Mouse (Mus musculus) liver, embryonic 12.5 days (tissue): ENCODE results near the gene Gm21969. TPM values are rescaled to one million over a fixed set of nuclear protein-coding genes. Genes with fewer than 3 reads are reported as not detected.

Source experiments
- ATAC-seq: fragments of 200-750 bp; cut with Nextera tagmentation; 2 replicates; pipeline ENCODE4 v1.8.0; 2017; ENCODE audit warnings: moderate number of reproducible peaks, mild to moderate bottlenecking, moderate library complexity
- H3K27ac ChIP-seq: fragments of 300-500 bp; sonication (generic); 2 replicates; pipeline ENCODE4 v1.5.1; 2016; ENCODE audit warnings: mild to moderate bottlenecking
- H3K27me3 ChIP-seq: fragments of 300-500 bp; sonication (generic); replicated peaks from 2 replicates; pipeline ENCODE4 v1.6.1; 2016; ENCODE audit warnings: mild to moderate bottlenecking, moderate library complexity
- H3K36me3 ChIP-seq: fragments of 300-500 bp; sonication (generic); 2 replicates; pipeline ENCODE4 v1.6.1; 2016; ENCODE audit warnings: mild to moderate bottlenecking, moderate library complexity
- H3K4me1 ChIP-seq: fragments of 300-500 bp; sonication (generic); 2 replicates; pipeline ENCODE4 v1.6.1; 2016
- H3K4me2 ChIP-seq: fragments of 300-500 bp; sonication (generic); 2 replicates; pipeline ENCODE4 v1.6.1; 2016; ENCODE audit warnings: mild to moderate bottlenecking, moderate library complexity
- H3K4me3 ChIP-seq: fragments of 300-500 bp; sonication (generic); 2 replicates; pipeline ENCODE4 v1.5.1; 2016; ENCODE audit warnings: mild to moderate bottlenecking, moderate library complexity
- H3K9ac ChIP-seq: fragments of 300-500 bp; sonication (generic); 2 replicates; pipeline ENCODE4 v1.6.1; 2016; ENCODE audit warnings: mild to moderate bottlenecking, moderate library complexity
- H3K9me3 ChIP-seq: fragments of 300-500 bp; sonication (generic); replicated peaks from 2 replicates; pipeline ENCODE4 v1.6.1; 2016; ENCODE audit warnings: mild to moderate bottlenecking, moderate library complexity
- WGBS: fragments of 180-500 bp; shearing (Covaris S2); methylation state at CpG from one replicate; pipeline ENCODE4 v1.1.7; 2016; ENCODE audit not compliant: insufficient replicate concordance; 5-methylcytosine and 5-hydroxymethylcytosine counted together
- polyA plus RNA-seq: library from polyadenylated mRNA; unstranded; fragments of >200 nt; fragmentation: Nextera tagmentation; extraction: Ambion mirVana; gene quantifications from 2 replicates; pipeline ENCODE4 v1.2.1, GENCODE M21; 2016

The Gm21969 gene
- polyA plus RNA-seq: not detected in 2 replicates

DNA sequence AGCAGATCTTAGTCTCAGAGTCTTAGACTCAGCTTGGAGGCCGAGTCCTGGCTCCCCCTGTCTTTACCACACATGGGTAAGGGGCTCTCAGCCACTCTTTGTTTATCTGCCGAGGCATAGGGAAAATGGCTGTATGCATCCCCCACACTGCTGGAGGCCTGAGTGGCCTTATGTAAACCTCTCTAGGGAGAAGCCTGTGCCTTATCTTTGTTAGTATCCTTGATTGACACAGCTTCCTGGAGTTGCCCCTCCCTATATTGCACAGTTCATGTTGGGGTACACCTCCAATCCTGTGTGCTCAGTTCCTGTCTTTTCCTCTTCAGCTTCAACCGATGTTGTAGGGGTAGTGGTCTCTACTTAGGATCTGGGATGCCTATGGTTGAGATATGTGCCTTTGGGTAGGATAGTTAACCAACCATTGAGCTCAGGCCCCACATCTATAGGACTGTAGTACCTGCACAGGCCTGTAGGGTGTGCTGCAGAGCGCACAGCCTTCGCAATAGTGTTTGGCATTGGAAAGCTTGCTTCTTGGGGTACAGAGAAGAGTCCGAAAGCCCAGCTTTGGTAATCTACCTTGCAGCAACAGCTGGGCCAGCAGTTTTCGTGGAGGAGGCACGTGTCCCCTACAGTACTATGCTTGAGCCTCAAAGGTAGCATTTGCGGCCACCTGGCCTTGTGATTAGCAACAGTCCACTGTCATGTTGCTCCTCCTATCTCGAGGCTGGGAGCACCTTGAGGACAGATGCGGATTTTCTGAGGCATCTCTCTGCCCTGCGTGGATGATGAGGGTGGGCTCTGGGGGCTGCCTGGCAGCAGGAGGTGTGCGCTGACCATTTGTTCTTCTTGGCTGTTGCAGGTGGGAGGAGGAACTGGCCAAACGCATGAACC is at the start of gene Gm21969:
Gm21969 (plus strand) TSS at position 830 of the 888 bp plus-strand sequence.
- no peak within 1 kb of the TSS for H3K9ac ChIP-seq
- peak within 1 kb of the TSS; percentile 71 for H3K27ac ChIP-seq
- H3K27me3 ChIP-seq: peaks cover 25% of the 10 kb centered on the region
- peaks cover 57% of the 10 kb centered on the region for H3K4me1 ChIP-seq
- H3K4me2 ChIP-seq: no peak within 1 kb of the TSS
- H3K36me3 ChIP-seq: peaks cover 18% of the 10 kb centered on the region
- no peaks in the 10 kb centered on the region for H3K9me3 ChIP-seq
- no peak for ATAC-seq
- 38% methylated on average over 14 of the region's 14 CpGs for WGBS
- H3K4me3 ChIP-seq: no peak within 1 kb of the TSS

DNA sequence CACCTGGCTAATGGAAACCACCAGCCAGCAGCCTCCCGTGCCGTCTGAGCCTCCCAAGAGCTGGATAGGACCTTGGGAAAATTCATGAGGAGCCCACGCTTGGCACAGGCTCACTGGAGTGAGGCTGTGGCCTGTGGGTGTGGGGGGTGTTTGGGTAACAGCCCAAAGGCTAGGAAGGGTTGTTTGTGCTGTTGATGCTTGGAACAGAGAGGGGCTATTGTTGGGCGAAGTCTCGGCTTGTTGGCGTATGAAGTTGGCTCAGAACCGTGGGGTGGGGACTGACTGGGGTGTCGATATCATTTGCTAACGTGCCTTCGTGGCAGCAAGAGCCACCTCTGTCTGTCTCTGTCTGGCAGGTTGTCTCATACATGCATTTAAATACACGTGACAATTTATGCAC is 47.8 kb upstream of the Gm21969 start:
- H3K27me3 ChIP-seq: no peaks in the 10 kb centered on the region; the same call in 1 of the 2 replicates
- H3K27ac ChIP-seq: no peak overlapping the region
- H3K4me2 ChIP-seq: no peak overlapping the region
- no peaks in the 10 kb centered on the region for H3K9me3 ChIP-seq
- H3K36me3 ChIP-seq: no peaks in the 10 kb centered on the region
- H3K9ac ChIP-seq: no peak overlapping the region
- H3K4me1 ChIP-seq: no peaks in the 10 kb centered on the region
- H3K4me3 ChIP-seq: no peak overlapping the region
- ATAC-seq: no peak
- WGBS: 76% methylated on average over 11 of the region's 11 CpGs

DNA sequence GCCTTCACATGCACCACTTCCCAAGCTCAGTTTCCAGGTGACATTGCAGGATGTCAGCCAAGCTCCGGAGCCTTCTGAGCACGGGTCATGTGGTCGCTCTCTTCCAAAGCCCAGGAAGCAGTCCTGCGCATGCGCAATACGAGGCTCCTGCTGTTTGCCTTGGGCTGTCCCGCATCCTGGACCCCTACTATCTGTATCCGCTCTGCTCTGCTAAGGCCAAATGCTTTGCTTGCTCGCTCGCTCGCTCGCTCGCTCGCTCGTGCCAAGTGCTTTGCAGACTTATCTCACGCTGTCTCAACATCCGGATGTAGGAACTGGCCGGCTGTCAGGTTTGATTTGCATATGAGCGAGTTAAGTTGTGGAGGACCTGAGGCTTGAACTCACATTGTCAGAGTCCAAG is 47.0 kb upstream of the Gm21969 start:
- 44% methylated on average over 19 of the region's 19 CpGs for WGBS
- H3K9ac ChIP-seq: no peak overlapping the region
- no peaks in the 10 kb centered on the region for H3K36me3 ChIP-seq
- H3K4me2 ChIP-seq: no peak overlapping the region; the same call in 1 of the 2 replicates
- H3K9me3 ChIP-seq: no peaks in the 10 kb centered on the region
- H3K4me1 ChIP-seq: no peaks in the 10 kb centered on the region
- H3K27ac ChIP-seq: no peak overlapping the region
- no peaks in the 10 kb centered on the region; the same call in 1 of the 2 replicates for H3K27me3 ChIP-seq
- no peak overlapping the region for H3K4me3 ChIP-seq
- no peak for ATAC-seq

DNA sequence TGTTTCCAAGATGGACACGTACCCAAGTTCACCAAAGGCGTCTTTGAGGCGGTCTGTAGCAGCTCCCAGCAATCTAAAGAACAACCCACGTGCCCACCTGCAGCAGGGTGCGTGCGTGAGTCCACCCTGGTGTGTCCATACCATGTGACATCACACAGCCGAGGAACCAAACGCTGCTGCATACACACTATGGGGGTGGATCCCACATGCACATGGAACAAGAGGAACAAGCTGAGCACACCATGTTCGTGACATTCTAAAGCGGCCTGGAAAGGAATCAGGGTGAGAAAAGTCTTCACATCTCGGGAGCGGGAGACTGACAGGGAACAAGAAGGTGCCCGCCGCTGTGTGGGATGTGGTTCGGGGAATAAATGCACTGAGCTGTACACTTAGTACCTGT is 34.6 kb upstream of the Gm21969 start:
- H3K4me3 ChIP-seq: no peak overlapping the region
- no peak overlapping the region for H3K27ac ChIP-seq
- WGBS: 63% methylated on average over 15 of the region's 15 CpGs
- H3K4me2 ChIP-seq: no peak overlapping the region
- H3K9me3 ChIP-seq: no peaks in the 10 kb centered on the region
- H3K36me3 ChIP-seq: no peaks in the 10 kb centered on the region
- H3K9ac ChIP-seq: no peak overlapping the region
- H3K27me3 ChIP-seq: peaks cover 55% of the 10 kb centered on the region
- ATAC-seq: no peak
- H3K4me1 ChIP-seq: peaks cover 2% of the 10 kb centered on the region

DNA sequence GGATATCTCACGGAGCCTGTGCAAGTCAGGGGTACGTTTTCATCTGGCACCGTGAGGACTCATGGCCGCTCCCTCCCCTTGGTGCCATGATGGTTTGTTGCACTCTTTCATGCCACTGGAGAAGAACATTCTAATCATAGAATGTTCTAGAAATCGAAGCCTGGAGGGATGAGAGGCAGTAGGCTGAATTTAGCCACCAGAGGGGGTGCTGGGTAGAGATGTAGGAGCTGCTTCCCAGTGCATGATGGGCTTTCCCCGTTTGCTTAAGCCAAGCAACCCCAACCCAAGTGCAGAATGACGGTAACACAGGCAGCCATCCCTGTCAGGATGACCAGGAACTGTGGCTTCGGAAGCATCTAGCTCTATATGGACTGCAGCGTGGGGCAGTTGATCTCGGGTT is 32.2 kb upstream of the Gm21969 start:
- H3K9ac ChIP-seq: no peak overlapping the region
- peaks cover 78% of the 10 kb centered on the region for H3K27me3 ChIP-seq
- H3K4me2 ChIP-seq: no peak overlapping the region
- H3K36me3 ChIP-seq: no peaks in the 10 kb centered on the region
- no peaks in the 10 kb centered on the region for H3K9me3 ChIP-seq
- 66% methylated on average over 10 of the region's 10 CpGs for WGBS
- H3K4me1 ChIP-seq: peaks cover 25% of the 10 kb centered on the region
- H3K27ac ChIP-seq: no peak overlapping the region
- ATAC-seq: no peak
- no peak overlapping the region for H3K4me3 ChIP-seq

DNA sequence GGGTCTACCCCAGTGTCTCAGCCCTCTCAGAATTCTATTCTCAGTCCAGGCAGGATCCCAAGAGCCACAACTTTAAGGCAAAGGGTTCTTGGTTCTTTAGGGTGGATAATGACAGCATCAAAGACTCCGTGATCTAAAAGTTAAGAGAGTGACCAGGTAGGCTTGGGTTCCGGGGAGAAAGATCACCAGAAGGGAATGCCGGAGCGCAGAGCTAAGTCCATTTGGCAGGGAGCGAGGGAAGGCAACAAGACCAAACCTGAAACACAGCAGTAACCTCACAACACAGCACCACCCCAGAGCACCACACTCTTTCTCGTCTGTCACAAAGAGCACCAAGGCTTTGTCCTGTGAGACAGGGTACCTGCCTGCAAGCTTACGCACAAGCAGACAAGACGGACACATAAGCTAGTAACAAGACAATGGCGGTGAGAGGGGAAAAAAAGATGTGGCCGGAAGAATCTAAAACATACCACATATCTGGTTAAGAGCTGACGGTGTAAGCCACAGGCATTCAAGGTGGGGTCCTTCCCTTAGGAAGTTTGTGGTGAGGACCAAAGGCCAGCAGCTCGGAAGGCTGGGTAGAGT is 30.0 kb upstream of the Gm21969 start:
- Histone ChIP-seq H3K9ac (no peak overlapping the region), H3K27me3 (peaks cover 83% of the 10 kb centered on the region), H3K36me3 (no peaks in the 10 kb centered on the region), H3K9me3 (no peaks in the 10 kb centered on the region), H3K4me2 (no peak overlapping the region), H3K4me1 (peaks cover 34% of the 10 kb centered on the region), H3K4me3 (no peak overlapping the region), H3K27ac (no peak overlapping the region)
- no peak for ATAC-seq
- 70% methylated on average over 12 of the region's 12 CpGs for WGBS

DNA sequence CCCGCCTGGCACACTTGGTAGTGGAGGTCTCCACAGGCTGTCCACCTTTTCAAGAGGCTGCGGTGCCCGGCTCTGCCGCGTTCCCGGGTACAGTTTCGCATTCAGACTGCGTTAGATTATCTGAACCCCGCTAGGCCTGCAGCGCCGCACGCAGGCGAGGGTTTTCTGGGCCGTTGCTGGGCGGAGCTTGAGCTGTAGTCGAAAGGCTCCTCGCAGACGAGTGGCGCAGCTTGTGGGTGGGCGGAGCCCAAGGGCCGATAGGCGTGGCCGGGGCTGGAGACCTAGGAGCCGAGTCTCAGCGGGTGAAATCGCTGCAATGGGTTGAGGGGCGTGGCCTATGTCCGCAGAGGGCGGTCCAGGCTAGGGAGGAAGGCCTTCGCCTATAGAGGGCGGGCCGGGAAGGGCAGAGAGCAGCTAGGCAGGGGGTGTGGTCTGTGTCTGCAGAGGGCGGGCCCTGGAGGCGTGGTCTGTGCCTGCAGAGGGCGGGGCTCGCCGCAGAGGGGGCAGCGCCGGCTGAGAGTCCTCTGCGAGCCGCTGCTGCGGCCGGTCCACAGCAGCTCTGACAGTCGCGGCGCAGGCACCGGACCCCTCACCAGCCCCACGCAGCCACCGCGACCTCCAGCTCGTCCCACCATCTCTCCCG is 28.7 kb upstream of the Gm21969 start:
- peaks cover 87% of the 10 kb centered on the region for H3K27me3 ChIP-seq
- H3K4me1 ChIP-seq: peaks cover 35% of the 10 kb centered on the region
- no peaks in the 10 kb centered on the region for H3K36me3 ChIP-seq
- peak; percentile 96 for ATAC-seq
- peak overlapping the region; percentile 77 for H3K27ac ChIP-seq
- H3K9me3 ChIP-seq: no peaks in the 10 kb centered on the region
- H3K9ac ChIP-seq: peak overlapping the region; percentile 75
- WGBS: under 1% methylated on average over 42 of the region's 52 CpGs
- H3K4me2 ChIP-seq: peak overlapping the region; percentile 93
- peak overlapping the region; percentile 71 for H3K4me3 ChIP-seq

DNA sequence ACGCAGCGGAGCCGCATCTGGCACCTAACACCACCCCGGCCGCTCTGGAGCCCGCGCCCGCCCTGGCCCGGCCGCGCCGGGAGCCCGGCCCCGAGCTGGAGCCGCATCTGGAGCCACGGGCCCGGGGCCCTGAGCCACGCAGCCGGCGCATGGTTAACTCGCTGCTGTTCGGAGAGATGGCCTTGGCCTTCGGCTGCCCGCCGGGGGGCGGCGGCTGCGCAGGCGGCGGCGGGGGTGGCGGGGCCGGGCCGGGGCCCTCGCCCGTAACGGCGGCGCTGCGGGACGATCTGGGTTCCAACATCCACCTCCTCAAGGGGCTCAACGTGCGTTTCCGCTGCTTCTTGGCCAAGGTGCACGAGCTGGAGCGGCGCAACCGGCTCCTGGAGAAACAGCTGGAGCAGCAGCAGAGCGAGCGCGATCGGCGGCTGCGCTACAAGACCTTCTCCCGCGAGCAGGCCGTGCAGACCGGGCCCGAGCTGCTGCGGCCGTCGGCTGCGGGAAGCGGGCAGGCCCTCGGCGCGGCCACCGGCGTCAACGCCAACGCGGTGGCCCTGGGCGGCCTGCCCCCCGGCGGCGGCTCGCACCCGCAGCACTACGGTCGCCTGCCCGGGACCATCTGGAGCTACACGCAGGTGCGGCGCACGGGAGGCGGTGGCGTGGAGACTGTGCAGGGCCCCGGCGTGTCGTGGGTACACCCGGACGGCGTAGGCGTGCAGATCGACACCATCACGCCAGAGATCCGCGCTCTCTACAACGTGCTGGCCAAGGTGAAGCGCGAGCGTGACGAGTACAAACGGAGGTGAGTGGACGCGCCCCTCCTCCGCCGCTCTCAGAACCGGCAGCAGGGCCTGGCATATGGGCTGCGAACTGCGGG is 27.9 kb upstream of the Gm21969 start:
- WGBS: 2% methylated on average over 103 of the region's 111 CpGs
- H3K4me3 ChIP-seq: peak overlapping the region; percentile 71
- H3K4me1 ChIP-seq: peaks cover 42% of the 10 kb centered on the region
- H3K27me3 ChIP-seq: peaks cover 87% of the 10 kb centered on the region
- H3K9ac ChIP-seq: peak overlapping the region; percentile 75
- peak overlapping the region; percentile 93 for H3K4me2 ChIP-seq
- no peaks in the 10 kb centered on the region for H3K36me3 ChIP-seq
- peak; percentile 50 for ATAC-seq
- H3K9me3 ChIP-seq: no peaks in the 10 kb centered on the region
- peak overlapping the region; percentile 77 for H3K27ac ChIP-seq

DNA sequence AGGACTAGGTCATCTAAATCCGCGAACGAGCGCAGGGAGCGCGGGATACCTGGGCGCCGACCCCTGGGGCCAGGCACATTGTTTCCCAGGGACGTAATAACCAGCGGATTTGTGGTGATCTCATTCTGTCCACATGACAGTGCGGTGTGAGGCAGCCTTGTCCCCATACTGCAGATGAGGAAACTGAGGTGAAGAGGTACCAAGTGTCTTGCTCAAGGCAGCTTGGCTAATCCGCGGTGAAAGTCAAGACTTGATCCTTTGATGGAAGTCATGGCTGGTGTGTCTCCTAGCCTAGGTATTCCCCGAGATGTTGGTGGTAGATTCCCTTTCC is 27.3 kb upstream of the Gm21969 start:
- H3K27me3 ChIP-seq: peaks cover 91% of the 10 kb centered on the region
- H3K9ac ChIP-seq: peak overlapping the region; percentile 75
- peak overlapping the region; percentile 71 for H3K4me3 ChIP-seq
- H3K9me3 ChIP-seq: no peaks in the 10 kb centered on the region
- no peak for ATAC-seq
- H3K27ac ChIP-seq: no peak overlapping the region
- WGBS: 10% methylated on average over 14 of the region's 14 CpGs
- peak overlapping the region; percentile 93 for H3K4me2 ChIP-seq
- peaks cover 48% of the 10 kb centered on the region for H3K4me1 ChIP-seq
- H3K36me3 ChIP-seq: no peaks in the 10 kb centered on the region

DNA sequence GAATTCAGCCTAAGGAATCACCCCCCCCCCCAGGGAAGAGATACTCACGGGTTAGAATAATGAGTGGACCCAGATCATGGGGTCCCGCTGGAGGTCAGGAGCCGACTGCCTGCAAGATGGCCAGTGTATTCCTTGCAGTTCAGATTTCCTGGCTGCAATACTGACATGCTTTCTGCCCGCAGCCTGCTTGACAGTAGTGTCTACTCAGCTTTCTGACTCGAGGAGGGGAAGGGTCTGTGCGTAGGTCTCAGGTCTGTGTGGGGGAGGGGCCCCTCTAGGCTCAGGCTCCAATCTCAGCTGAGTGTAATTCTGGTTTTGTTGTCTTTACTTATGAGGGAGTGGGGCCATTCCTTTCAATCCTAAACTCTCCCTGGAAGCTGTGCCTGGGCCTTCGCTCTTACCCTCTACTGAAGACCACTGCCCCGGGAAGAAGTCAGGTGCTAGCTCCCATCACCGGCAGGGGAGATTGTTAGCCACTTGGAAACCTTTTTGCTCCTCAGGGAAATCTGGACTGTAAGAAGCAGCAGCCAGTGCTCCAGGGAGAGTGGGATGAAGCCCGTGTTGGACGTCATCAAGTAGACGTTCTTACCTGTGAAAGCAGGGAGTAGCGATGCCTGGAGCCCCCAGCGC is 26.6 kb upstream of the Gm21969 start:
- H3K4me2 ChIP-seq: peak overlapping the region; percentile 93

DNA sequence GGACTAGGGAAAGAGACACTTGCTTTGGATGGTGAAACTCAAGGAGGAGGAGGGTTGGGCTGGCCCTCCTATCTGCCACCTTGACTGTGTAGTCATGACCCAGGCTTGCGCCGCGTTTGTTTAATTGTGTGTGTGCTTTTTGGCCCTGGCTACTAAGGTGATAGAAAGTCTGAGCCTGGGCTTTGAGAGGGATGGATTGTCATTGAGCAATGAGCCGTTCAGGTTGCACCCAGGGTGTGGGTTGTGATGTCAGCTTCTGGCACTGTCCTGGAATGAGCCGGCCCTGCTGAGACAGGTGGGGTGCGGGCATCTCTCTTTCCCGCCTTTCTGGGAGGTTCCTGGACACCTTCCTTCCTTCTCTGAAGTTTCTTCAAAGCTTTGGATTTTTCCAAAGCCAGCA is 26.0 kb upstream of the Gm21969 start:
- no peaks in the 10 kb centered on the region for H3K36me3 ChIP-seq
- 74% methylated on average over 7 of the region's 7 CpGs for WGBS
- no peaks in the 10 kb centered on the region for H3K9me3 ChIP-seq
- H3K27ac ChIP-seq: no peak overlapping the region
- peaks cover 58% of the 10 kb centered on the region for H3K4me1 ChIP-seq
- H3K9ac ChIP-seq: no peak overlapping the region
- no peak for ATAC-seq
- H3K27me3 ChIP-seq: peaks cover 93% of the 10 kb centered on the region
- peak overlapping the region; percentile 93 for H3K4me2 ChIP-seq
- peak overlapping the region; percentile 71; the same call in 1 of the 2 replicates for H3K4me3 ChIP-seq

More for the DNA sequence above, 26.6 kb upstream of the Gm21969 start:
- Histone ChIP-seq H3K9ac (peak overlapping the region; percentile 44), H3K4me1 (peaks cover 51% of the 10 kb centered on the region), H3K4me3 (peak overlapping the region; percentile 71), H3K36me3 (no peaks in the 10 kb centered on the region), H3K9me3 (no peaks in the 10 kb centered on the region), H3K27me3 (peaks cover 98% of the 10 kb centered on the region), H3K27ac (no peak overlapping the region)
- 63% methylated on average over 14 of the region's 14 CpGs for WGBS
- ATAC-seq: no peak
